Mouse (Mus musculus) layer of hippocampus, postnatal 36 days (tissue): ENCODE measurements at regions not wholly inside any gene's neighbourhood (a gene's known extent, or its start where the extent isn't known, plus 50 kb on each side); places are given as distances from the start of the nearest gene placed in this dataset.

ENCODE experiments used
- DNase-seq, 2 experiments: peaks; one replicate each; pipeline ENCODE4 v3.0.0; 2022

- DNase-seq = no peak
These were observed 61.6 kb upstream of the 4932438H23Rik start for GRCm38 (mm10) chr16:91156506-91156905.

- peak in 1 of 2 experiments; percentile 18 for DNase-seq
These were observed 64.6 kb upstream of the Olig2 start for GRCm38 (mm10) chr16:91160679-91161078.

GRCm38 (mm10) chr16:91161616-91162015 is 63.6 kb upstream of the Olig2 start:
- DNase-seq = no peak

- no peak for DNase-seq
These were observed 62.9 kb upstream of the Olig2 start for GRCm38 (mm10) chr16:91162381-91162780.

GRCm38 (mm10) chr16:91165906-91166305 is 59.4 kb upstream of the Olig2 start:
- no peak for DNase-seq

GRCm38 (mm10) chr16:91166866-91167265 is 58.4 kb upstream of the Olig2 start:
- peak; percentile 17 to 34 for DNase-seq

- no peak for DNase-seq
These were observed 56.9 kb upstream of the Olig2 start for GRCm38 (mm10) chr16:91168398-91168797.

- no peak for DNase-seq
These were observed 55.4 kb upstream of the Olig2 start for GRCm38 (mm10) chr16:91169829-91170228.

- no peak for DNase-seq
These were observed 53.3 kb upstream of the Olig2 start for GRCm38 (mm10) chr16:91171911-91172440.

- no peak for DNase-seq
These were observed 52.7 kb upstream of the Olig2 start for GRCm38 (mm10) chr16:91172510-91172909.

GRCm38 (mm10) chr16:91173241-91173640 is 52.0 kb upstream of the Olig2 start:
- DNase-seq = no peak

- DNase-seq = no peak
These were observed 51.4 kb upstream of the Olig2 start for GRCm38 (mm10) chr16:91173870-91174278.

GRCm38 (mm10) chr16:91174401-91174800 is 50.9 kb upstream of the Olig2 start:
- DNase-seq = no peak
